Mouse (Mus musculus): Measurements from ENCODE around the gene G530012D18Rik.
"Not testable (repeated sequence)": the region's sequence is repeated elsewhere in the genome, so short reads cannot be mapped to it uniquely, and the experiment has no call there.

The G530012D18Rik gene

GRCm38 (mm10) chr1:85615819-85616218 is 40.3 kb downstream of the G530012D18Rik start:
- not testable (repeated sequence) for DNase-seq (ENCODE audit: low spot score)

GRCm38 (mm10) chr1:85617161-85617560 is 41.7 kb downstream of the G530012D18Rik start:
- DNase-seq (ENCODE audit: low spot score) = not testable (repeated sequence)

- not testable (repeated sequence) for DNase-seq (ENCODE audit: low spot score)
Observed at GRCm38 (mm10) chr1:85618689-85619088, 43.2 kb downstream of the G530012D18Rik start.

Data from ovary, adult 18-20 months (tissue).